In genomic region chr13:104286897-104287309, GRCm38 (mm10) we compare ENCODE assay signal across 8 mouse cellular contexts. TPM values are rescaled to one million over a fixed set of nuclear protein-coding genes. Genes with fewer than 3 reads are reported as not detected.
DNase-seq lines count a peak whose midpoint lies in the region; ATAC-seq and TF ChIP-seq lines count a peak whose summit lies in the region.

No protein-coding gene starts in this region.

- no peaks in the 10 kb centered on the region for H3K36me3 ChIP-seq in embryonic facial prominence, embryonic 12.5 days
- H3K36me3 ChIP-seq in intestine, postnatal 0 days (ENCODE audit: control insufficient read depth, insufficient read depth) = no peaks in the 10 kb centered on the region
- H3K36me3 ChIP-seq in midbrain, embryonic 11.5 days (ENCODE audit: control insufficient read depth, insufficient read depth, low read length) = no peaks in the 10 kb centered on the region

- ATAC-seq in embryonic facial prominence, embryonic 12.5 days (ENCODE audit: insufficient number of reproducible peaks, insufficient read depth, low FRiP score, low TSS enrichment) = peak; percentile 94
- ATAC-seq in granulocyte monocyte progenitor cell, adult 5-6 weeks (replicated peaks; ENCODE audit: poor library complexity, severe bottlenecking) = peak; percentile 94
- peak; percentile 72 for ATAC-seq in intestine, postnatal 0 days
- ATAC-seq in midbrain, embryonic 11.5 days (ENCODE audit: low FRiP score) = peak; percentile 96

- peak overlapping the region; percentile 65 for H3K4me2 ChIP-seq in embryonic facial prominence, embryonic 12.5 days (replicated peaks)
- H3K4me2 ChIP-seq in intestine, postnatal 0 days (replicated peaks; ENCODE audit: low read depth) = peak overlapping the region; percentile 79
- H3K4me2 ChIP-seq in midbrain, embryonic 11.5 days = peak overlapping the region; percentile 58

- WGBS in embryonic facial prominence, embryonic 12.5 days = 1% methylated on average over 10 of the region's 10 CpGs
- 0% methylated on average over 10 of the region's 10 CpGs for WGBS in intestine, postnatal 0 days
- WGBS in midbrain, embryonic 11.5 days = 0% methylated on average over 10 of the region's 10 CpGs

- intact Hi-C loops in left cerebral cortex, postnatal 4 days (cut with DNase I) = loop anchor here (5.0 to 10.0 kb wide), 3 partner anchors 235 to 648 kb away; no protein-coding TSS in a partner anchor

- H3K9me3 ChIP-seq in embryonic facial prominence, embryonic 12.5 days = no peaks in the 10 kb centered on the region
- H3K9me3 ChIP-seq in intestine, postnatal 0 days (ENCODE audit: control insufficient read depth) = no peaks in the 10 kb centered on the region
- H3K9me3 ChIP-seq in midbrain, embryonic 11.5 days (ENCODE audit: control insufficient read depth, low read length) = no peaks in the 10 kb centered on the region

- peak; percentile 79 for DNase-seq in 3134 (ENCODE audit: extremely low read depth, insufficient read length, low spot score)
- peak; percentile 87 for DNase-seq in adrenal gland, postnatal 25 days
- DNase-seq in left cerebral cortex, postnatal 4 days = peak; percentile 92
- DNase-seq in midbrain, embryonic 11.5 days (ENCODE audit: low spot score, missing footprints) = peak; percentile 96
- DNase-seq in skeletal muscle tissue, adult 2 months (ENCODE audit: low read depth, low spot score) = peak; percentile 95

- H3K27ac ChIP-seq in embryonic facial prominence, embryonic 12.5 days = peak overlapping the region; percentile 88
- H3K27ac ChIP-seq in intestine, postnatal 0 days (ENCODE audit: low read depth, low read length) = peak overlapping the region; percentile 46; the same call in 1 of the 2 replicates
- H3K27ac ChIP-seq in midbrain, embryonic 11.5 days (ENCODE audit: low read depth, low read length) = peak overlapping the region; percentile 61; the same call in 1 of the 2 replicates

- H3K9ac ChIP-seq in embryonic facial prominence, embryonic 12.5 days = peak overlapping the region; percentile 48; the same call in 1 of the 2 replicates
- H3K9ac ChIP-seq in intestine, postnatal 0 days (ENCODE audit: low read depth, low read length) = no peak overlapping the region
- H3K9ac ChIP-seq in midbrain, embryonic 11.5 days (ENCODE audit: low read length) = peak overlapping the region; percentile 41; the same call in 1 of the 2 replicates

- no peaks in the 10 kb centered on the region for H3K27me3 ChIP-seq in embryonic facial prominence, embryonic 12.5 days
- H3K27me3 ChIP-seq in intestine, postnatal 0 days (replicated peaks; ENCODE audit: control insufficient read depth, insufficient read depth, low read length) = no peaks in the 10 kb centered on the region
- H3K27me3 ChIP-seq in midbrain, embryonic 11.5 days (ENCODE audit: control insufficient read depth, insufficient read depth, low read length) = no peaks in the 10 kb centered on the region

- peak overlapping the region; percentile 46 for H3K4me3 ChIP-seq in embryonic facial prominence, embryonic 12.5 days
- peak overlapping the region; percentile 59 for H3K4me3 ChIP-seq in intestine, postnatal 0 days (ENCODE audit: low read depth, low read length)
- peak overlapping the region; percentile 46 for H3K4me3 ChIP-seq in midbrain, embryonic 11.5 days (ENCODE audit: low read depth, low read length)

- H3K4me1 ChIP-seq in embryonic facial prominence, embryonic 12.5 days = peaks cover 4% of the 10 kb centered on the region
- H3K4me1 ChIP-seq in intestine, postnatal 0 days (replicated peaks; ENCODE audit: control insufficient read depth, insufficient read depth, low read length) = no peaks in the 10 kb centered on the region
- peaks cover 10% of the 10 kb centered on the region; the same call in 1 of the 2 replicates for H3K4me1 ChIP-seq in midbrain, embryonic 11.5 days (ENCODE audit: control insufficient read depth, insufficient read depth, low read length)

- TF ChIP-seq CTCF in intestine, postnatal 0 days (IDR thresholded peaks at IDR 0.05; ENCODE audit: low read depth) = no peak

RNA-seq across cellular contexts. Expression of gene Adamts6, which starts 0.7 kb away (rescaled TPM):
- total RNA-seq in adrenal gland, postnatal 25 days (2021) = 3.8 and 4.2 TPM in 2 replicates
- 5.1 and 5.4 TPM in 2 replicates for polyA plus RNA-seq in embryonic facial prominence, embryonic 12.5 days (2016; fragmentation: Nextera tagmentation; extraction: Ambion mirVana)
- 1.5 and 2.0 TPM in 2 replicates for total RNA-seq in granulocyte monocyte progenitor cell, adult 5-6 weeks (2014; fragmentation: Nextera tagmentation)
- 2.5 and 3.8 TPM in 2 replicates for total RNA-seq in granulocyte monocyte progenitor cell, adult 5-6 weeks (2017)
- polyA plus RNA-seq in intestine, postnatal 0 days (2015; fragmentation: Nextera tagmentation; extraction: Ambion mirVana) = 0.37 and 0.58 TPM in 2 replicates
- total RNA-seq in left cerebral cortex, postnatal 4 days (2021) = 1 to 10 TPM; 3.5 to 3.7 TPM
- 2.6 and 3.3 TPM in 2 replicates for polyA plus RNA-seq in midbrain, embryonic 11.5 days (2014; fragmentation: Nextera tagmentation; extraction: Ambion mirVana)

RNA-seq across cellular contexts. Expression of gene Ppwd1, which starts 58.3 kb away (rescaled TPM):
- total RNA-seq in adrenal gland, postnatal 25 days (2021) = 17.3 and 17.8 TPM in 2 replicates
- 15.8 and 17.1 TPM in 2 replicates for polyA plus RNA-seq in embryonic facial prominence, embryonic 12.5 days (2016; fragmentation: Nextera tagmentation; extraction: Ambion mirVana)
- 28.0 and 32.5 TPM in 2 replicates for total RNA-seq in granulocyte monocyte progenitor cell, adult 5-6 weeks (2014; fragmentation: Nextera tagmentation)
- 37.9 and 44.2 TPM in 2 replicates for total RNA-seq in granulocyte monocyte progenitor cell, adult 5-6 weeks (2017)
- polyA plus RNA-seq in intestine, postnatal 0 days (2015; fragmentation: Nextera tagmentation; extraction: Ambion mirVana) = 5.0 and 6.3 TPM in 2 replicates
- total RNA-seq in left cerebral cortex, postnatal 4 days (2021) = 10 to 100 TPM; 10.9 to 12.5 TPM
- polyA plus RNA-seq in midbrain, embryonic 11.5 days (2014; fragmentation: Nextera tagmentation; extraction: Ambion mirVana) = 15.7 and 16.4 TPM in 2 replicates

RNA-seq across cellular contexts. Expression of gene Cenpk, which starts 58.5 kb away (rescaled TPM):
- total RNA-seq in adrenal gland, postnatal 25 days (2021) = 3.3 and 7.1 TPM in 2 replicates
- 71.5 and 73.9 TPM in 2 replicates for polyA plus RNA-seq in embryonic facial prominence, embryonic 12.5 days (2016; fragmentation: Nextera tagmentation; extraction: Ambion mirVana)
- 40.9 and 45.5 TPM in 2 replicates for total RNA-seq in granulocyte monocyte progenitor cell, adult 5-6 weeks (2014; fragmentation: Nextera tagmentation)
- total RNA-seq in granulocyte monocyte progenitor cell, adult 5-6 weeks (2017) = 92.4 and 124 TPM in 2 replicates
- 23.9 and 25.1 TPM in 2 replicates for polyA plus RNA-seq in intestine, postnatal 0 days (2015; fragmentation: Nextera tagmentation; extraction: Ambion mirVana)
- 1 to 10 TPM; 3.4 to 5.1 TPM for total RNA-seq in left cerebral cortex, postnatal 4 days (2021)
- polyA plus RNA-seq in midbrain, embryonic 11.5 days (2014; fragmentation: Nextera tagmentation; extraction: Ambion mirVana) = 75.1 and 77.1 TPM in 2 replicates

Comparison
In these comparisons a context has a peak if more than half of its experiments do, and no peak if none do; other contexts are left out.
1. Peak in every context shown above with its lines: DNase-seq, ATAC-seq, H3K4me3 ChIP-seq and H3K27ac ChIP-seq.